Mouse (Mus musculus) liver, postnatal 0 days (tissue): Measurements from ENCODE around the gene Tyw3. TPM values are rescaled to one million over a fixed set of nuclear protein-coding genes. Genes with fewer than 3 reads are reported as not detected.

Experiments
- ATAC-seq: fragments of 200-750 bp; cut with Nextera tagmentation; 2 replicates; pipeline ENCODE4 v1.8.0; 2017; ENCODE audit warnings: mild to moderate bottlenecking, moderate library complexity
- DNase-seq: peaks from one replicate; pipeline ENCODE4 v3.0.0-alpha.2; 2016
- H3K27ac ChIP-seq: fragments of 300-500 bp; sonication (generic); 2 replicates; pipeline ENCODE4 v1.5.1; 2014; ENCODE audit warnings: antibody characterized with exemption, moderate library complexity, mild to moderate bottlenecking, low read depth
- H3K27me3 ChIP-seq: fragments of 300-500 bp; sonication (generic); 2 replicates; pipeline ENCODE4 v1.6.1; 2014; ENCODE audit warnings: low read length, control low read depth, mixed read lengths; ENCODE audit not compliant: insufficient read depth
- H3K36me3 ChIP-seq: fragments of 300-500 bp; sonication (generic); replicated peaks from 2 replicates; pipeline ENCODE4 v1.6.1; 2014; ENCODE audit warnings: mild to moderate bottlenecking, control low read depth, low read length, moderate library complexity, mixed read lengths; ENCODE audit not compliant: insufficient read depth
- H3K4me1 ChIP-seq: fragments of 300-500 bp; sonication (generic); 2 replicates; pipeline ENCODE4 v1.6.1; 2014; ENCODE audit warnings: antibody characterized with exemption, mild to moderate bottlenecking, control low read depth; ENCODE audit not compliant: insufficient read depth
- H3K4me2 ChIP-seq: fragments of 300-500 bp; sonication (generic); 2 replicates; pipeline ENCODE4 v1.6.1; 2014; ENCODE audit warnings: low read depth, mild to moderate bottlenecking, low read length, moderate library complexity, mixed read lengths
- H3K4me3 ChIP-seq: fragments of 300-500 bp; sonication (generic); 2 replicates; pipeline ENCODE4 v1.5.1; 2014; ENCODE audit warnings: low read depth, low read length
- H3K9ac ChIP-seq: fragments of 300-500 bp; sonication (generic); replicated peaks from 2 replicates; pipeline ENCODE4 v1.6.1; 2014; ENCODE audit warnings: mild to moderate bottlenecking, moderate library complexity
- H3K9me3 ChIP-seq: fragments of 300-500 bp; sonication (generic); 2 replicates; pipeline ENCODE4 v1.6.1; 2016; ENCODE audit warnings: mild to moderate bottlenecking, control low read depth, low read length, mixed read lengths
- CTCF ChIP-seq: sonication (generic); IDR thresholded peaks from 2 replicates; pipeline ENCODE4 v1.5.1; 2016; ENCODE audit warnings: antibody characterized with exemption, low read depth
- EP300 ChIP-seq: IDR thresholded peaks from 2 replicates; pipeline ENCODE4 v1.6.1; 2016; ENCODE audit warnings: antibody characterized with exemption, low read depth, mild to moderate bottlenecking
- WGBS: fragments of 180-500 bp; shearing (Covaris S2); extraction: QIAGEN DNeasy Blood & Tissue Kit; methylation state at CpG from one replicate; pipeline ENCODE4 v1.1.7; 2014; ENCODE audit not compliant: insufficient replicate concordance; 5-methylcytosine and 5-hydroxymethylcytosine counted together
- polyA plus RNA-seq: library from polyadenylated mRNA; unstranded; fragments of >200 nt; fragmentation: Nextera tagmentation; extraction: Ambion mirVana; gene quantifications from 2 replicates; pipeline ENCODE4 v1.2.1, GENCODE M21; 2015

The Tyw3 gene
- polyA plus RNA-seq, 1 experiment from 2014 or later, result 2.5 TPM

GRCm38 (mm10) chr3:154572341-154572972, 24.4 kb downstream of the Tyw3 start:
- H3K27ac ChIP-seq, result no peak overlapping the region
- ATAC-seq (peak; percentile 65), DNase-seq (peak; percentile 75)
- H3K27me3 ChIP-seq, result peaks cover 10% of the 10 kb centered on the region; the same call in 1 of the 2 replicates
- no peaks in the 10 kb centered on the region for H3K4me1 ChIP-seq
- no peak overlapping the region for H3K9ac ChIP-seq
- no peak overlapping the region for H3K4me3 ChIP-seq
- TF ChIP-seq EP300 (no peak), CTCF (peak; percentile 87)
- no peaks in the 10 kb centered on the region for H3K9me3 ChIP-seq
- no peaks in the 10 kb centered on the region for H3K36me3 ChIP-seq
- 14% methylated on average over 12 of the region's 12 CpGs for WGBS
- H3K4me2 ChIP-seq, result no peak overlapping the region

GRCm38 (mm10) chr3:154570786-154571185, 26.1 kb downstream of the Tyw3 start:
- TF ChIP-seq EP300, result no peak
- no peak for TF ChIP-seq CTCF
- Histone ChIP-seq H3K27ac (no peak overlapping the region), H3K36me3 (no peaks in the 10 kb centered on the region), H3K27me3 (peaks cover 12% of the 10 kb centered on the region; the same call in 1 of the 2 replicates), H3K4me1 (no peaks in the 10 kb centered on the region), H3K9me3 (no peaks in the 10 kb centered on the region), H3K9ac (no peak overlapping the region), H3K4me2 (no peak overlapping the region), H3K4me3 (no peak overlapping the region)
- ATAC-seq (no peak), DNase-seq (no peak)
- WGBS, result 6% methylated on average over 12 of the region's 12 CpGs

DNA sequence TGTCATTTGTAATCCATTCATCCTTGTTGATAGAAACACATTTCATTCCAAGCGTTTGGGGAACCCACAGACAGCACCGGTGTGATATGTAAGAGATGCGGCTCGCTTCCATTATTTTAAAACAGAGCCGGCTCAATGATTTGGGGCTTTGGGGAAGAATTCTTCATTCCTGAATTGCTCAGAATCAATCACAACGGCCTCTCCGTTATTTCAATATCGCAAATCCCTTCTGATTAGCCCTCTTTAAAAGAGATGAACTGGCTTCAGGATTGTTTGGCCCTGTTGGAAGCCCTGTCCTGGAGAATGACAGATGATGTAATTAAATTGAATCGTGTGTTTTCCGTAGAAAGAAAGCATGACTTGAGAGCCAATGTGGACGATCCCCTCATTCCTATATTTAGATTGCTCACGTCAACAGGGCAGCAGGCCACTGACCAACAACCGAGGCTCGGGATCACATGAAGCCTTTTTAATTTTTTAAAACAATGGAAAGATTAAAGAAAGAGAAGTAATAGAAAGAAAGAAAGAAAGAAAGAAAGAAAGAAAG, 26.8 kb downstream of the Tyw3 start:
- Histone ChIP-seq H3K4me3 (no peak overlapping the region), H3K9ac (no peak overlapping the region), H3K4me1 (no peaks in the 10 kb centered on the region), H3K4me2 (no peak overlapping the region), H3K9me3 (no peaks in the 10 kb centered on the region), H3K27me3 (peaks cover 12% of the 10 kb centered on the region; the same call in 1 of the 2 replicates), H3K36me3 (no peaks in the 10 kb centered on the region), H3K27ac (no peak overlapping the region)
- TF ChIP-seq EP300 (no peak), CTCF (no peak)
- 58% methylated on average over 14 of the region's 14 CpGs for WGBS
- DNase-seq (no peak), ATAC-seq (no peak)

DNA sequence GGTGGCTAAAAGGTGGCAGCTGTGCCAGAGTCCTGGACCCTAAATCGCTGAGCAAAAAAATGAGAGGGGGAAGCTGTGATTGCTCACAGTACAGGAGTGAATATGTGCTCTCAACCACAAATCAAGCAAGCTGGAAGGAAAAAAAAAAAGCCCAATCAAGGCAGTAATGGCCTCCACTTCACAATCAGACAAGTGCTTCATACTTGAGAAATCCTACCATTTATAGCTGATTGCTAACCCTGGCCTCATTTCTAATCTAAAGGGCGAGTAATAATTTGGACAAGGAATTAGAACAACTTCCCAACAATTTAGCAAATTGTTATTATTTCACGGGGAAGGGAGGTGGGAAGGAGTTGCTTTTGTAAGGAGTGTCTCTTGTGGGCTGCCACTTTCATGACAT, 31.5 kb downstream of the Tyw3 start:
- Histone ChIP-seq H3K4me1 (no peaks in the 10 kb centered on the region), H3K4me2 (no peak overlapping the region), H3K36me3 (no peaks in the 10 kb centered on the region), H3K27me3 (peaks cover 7% of the 10 kb centered on the region; the same call in 1 of the 2 replicates), H3K27ac (no peak overlapping the region), H3K9ac (no peak overlapping the region), H3K9me3 (no peaks in the 10 kb centered on the region), H3K4me3 (no peak overlapping the region)
- no peak for ATAC-seq
- 50% methylated on average over 3 of the region's 3 CpGs for WGBS
- TF ChIP-seq EP300 (no peak), CTCF (no peak)
- no peak for DNase-seq

DNA sequence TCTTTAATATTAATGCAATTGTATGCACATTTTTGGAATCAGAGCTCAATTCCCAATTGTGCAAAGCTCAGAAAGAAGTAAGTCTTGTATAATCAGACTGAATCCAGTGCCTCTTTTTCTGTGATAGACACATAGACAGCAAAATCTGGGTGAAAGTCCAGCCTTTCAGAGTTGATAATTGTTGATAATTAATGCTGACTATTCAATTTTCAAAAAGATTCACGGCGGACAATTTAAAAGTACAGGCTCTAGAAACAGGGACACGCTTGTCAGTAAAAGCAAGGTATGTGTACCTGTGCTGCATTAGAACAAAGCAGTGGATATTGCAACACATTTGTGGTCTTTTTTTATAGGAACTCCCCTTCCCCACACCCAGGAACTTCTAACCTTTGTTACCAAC, 34.7 kb downstream of the Tyw3 start:
- 0 out of 2 replicates have a peak, but pooled peaks cover 3% of the 10 kb centered on the region for H3K27me3 ChIP-seq
- no peaks in the 10 kb centered on the region for H3K36me3 ChIP-seq
- no peak overlapping the region for H3K4me3 ChIP-seq
- DNase-seq, result no peak
- H3K4me2 ChIP-seq, result no peak overlapping the region
- H3K4me1 ChIP-seq, result no peaks in the 10 kb centered on the region
- no peak overlapping the region for H3K27ac ChIP-seq
- ATAC-seq, result no peak
- TF ChIP-seq CTCF (no peak), EP300 (no peak)
- H3K9ac ChIP-seq, result no peak overlapping the region
- 90% methylated on average over 3 of the region's 3 CpGs for WGBS
- H3K9me3 ChIP-seq, result no peaks in the 10 kb centered on the region

DNA sequence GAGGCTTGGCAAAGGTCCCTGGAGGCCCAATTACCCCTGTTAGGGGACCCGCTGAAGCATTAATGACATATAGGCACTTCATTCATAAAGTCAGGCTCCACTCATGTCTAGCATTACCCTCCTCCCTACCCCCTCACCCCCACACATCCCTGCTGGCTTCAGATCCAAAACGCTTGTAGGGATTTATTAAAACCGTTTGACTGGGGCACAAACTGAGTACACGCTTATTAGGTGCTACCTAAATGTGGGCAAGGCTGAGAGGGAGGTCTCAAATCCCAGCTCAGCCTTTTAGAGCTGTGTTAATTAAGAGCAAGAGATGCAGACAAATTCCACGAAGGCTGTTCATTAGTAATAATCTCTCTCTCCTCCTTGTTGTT, 45.9 kb downstream of the Tyw3 start:
- Histone ChIP-seq H3K27me3 (0 out of 2 replicates have a peak, but pooled peaks cover 8% of the 10 kb centered on the region), H3K9ac (no peak overlapping the region), H3K36me3 (no peaks in the 10 kb centered on the region), H3K4me1 (no peaks in the 10 kb centered on the region), H3K4me2 (no peak overlapping the region), H3K9me3 (no peaks in the 10 kb centered on the region), H3K27ac (no peak overlapping the region), H3K4me3 (no peak overlapping the region)
- DNase-seq (no peak), ATAC-seq (no peak)
- TF ChIP-seq EP300 (no peak), CTCF (no peak)
- 66% methylated on average over 5 of the region's 5 CpGs for WGBS
